Mouse (Mus musculus): ENCODE measurements around the gene Pgpep1. TPM values are rescaled to one million over a fixed set of nuclear protein-coding genes. Genes with fewer than 3 reads are reported as not detected.
A peak's percentile ranks its signal among the peaks of the same experiment; 100 is the strongest.

The Pgpep1 gene
- polyA plus RNA-seq, 1 experiment from 2014 or later, result 268 TPM

DNA sequence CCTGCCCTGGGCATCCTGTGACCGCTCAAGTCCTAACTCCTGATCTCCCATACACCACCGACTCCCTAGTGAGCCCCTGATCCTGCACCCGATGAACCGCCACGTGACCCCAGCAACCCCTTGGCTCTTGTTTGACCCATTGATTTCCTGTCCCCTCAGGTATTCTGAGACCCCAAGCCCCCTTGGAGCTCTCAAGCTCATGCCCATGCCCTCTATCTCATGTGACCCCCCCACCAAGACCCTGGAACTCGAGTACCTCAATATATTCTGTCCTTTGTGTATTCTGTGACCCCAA, 52.6 kb downstream of the Pgpep1 start:
- Histone ChIP-seq H3K4me1 (ENCODE audit: control insufficient read depth, insufficient read depth, low read length) (peaks cover 33% of the 10 kb centered on the region), H3K27ac (ENCODE audit: low read depth, low read length) (0 out of 2 replicates have a peak overlapping the region, but pooled peaks have one; percentile 27), H3K9me3 (ENCODE audit: control insufficient read depth, low read length) (no peaks in the 10 kb centered on the region), H3K4me2 (ENCODE audit: low read depth) (peak overlapping the region; percentile 95), H3K27me3 (ENCODE audit: control insufficient read depth, insufficient read depth, low read length) (no peaks in the 10 kb centered on the region), H3K36me3 (ENCODE audit: control insufficient read depth, insufficient read depth, low read length) (no peaks in the 10 kb centered on the region), H3K9ac (ENCODE audit: low read length) (peak overlapping the region; percentile 76), H3K4me3 (ENCODE audit: low read depth, low read length) (peak overlapping the region; percentile 75)
- ATAC-seq (ENCODE audit: insufficient read depth, low FRiP score, low TSS enrichment) (no peak), DNase-seq (ENCODE audit: low spot score) (no peak)
- WGBS, result 35% methylated on average over 6 of the region's 6 CpGs

DNA sequence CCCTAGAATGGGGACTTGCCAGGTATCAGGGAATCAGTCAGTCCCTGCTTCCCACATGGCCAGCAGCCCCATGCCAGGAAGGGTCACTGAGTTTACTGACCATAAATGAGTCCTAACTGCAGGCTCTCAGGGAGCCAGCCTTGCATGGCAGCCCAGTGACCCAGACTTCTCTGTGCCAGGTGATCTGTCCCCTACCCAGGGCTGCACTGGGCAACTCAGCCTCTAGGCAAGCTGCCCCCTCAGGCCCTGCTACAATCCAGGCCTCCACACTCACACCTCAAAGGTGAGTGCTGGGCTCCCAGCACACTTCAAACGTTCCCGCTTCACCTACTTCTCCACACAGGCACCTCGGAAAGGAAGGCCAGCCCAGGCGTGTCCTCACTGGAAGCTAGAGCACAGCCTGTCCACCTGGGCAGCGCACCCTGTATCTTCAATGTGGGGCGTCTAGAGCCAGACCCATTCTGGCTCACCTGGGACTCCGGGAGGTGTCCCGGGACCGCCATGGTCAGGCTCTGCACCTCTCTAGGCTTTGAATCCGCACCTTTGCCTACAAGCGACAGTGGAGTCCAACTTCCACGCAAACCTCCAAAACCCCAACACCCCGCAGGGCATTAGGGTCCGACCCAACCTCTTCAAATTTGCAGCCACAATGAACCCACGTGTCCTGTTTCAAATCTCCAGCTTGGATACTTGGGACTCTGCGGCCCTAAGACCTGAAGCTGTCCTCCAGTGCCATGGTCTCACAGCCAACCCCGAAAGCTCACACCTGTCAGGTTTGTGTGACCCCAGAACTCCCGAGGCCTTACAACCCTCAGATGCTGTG, 53.2 kb downstream of the Pgpep1 start:
- no peak for ATAC-seq (ENCODE audit: insufficient read depth, low FRiP score, low TSS enrichment)
- H3K4me1 ChIP-seq (ENCODE audit: control insufficient read depth, insufficient read depth, low read length), result peaks cover 33% of the 10 kb centered on the region
- H3K4me2 ChIP-seq (ENCODE audit: low read depth), result peak overlapping the region; percentile 95
- 0 out of 2 replicates have a peak, but pooled peaks cover 2% of the 10 kb centered on the region for H3K36me3 ChIP-seq (ENCODE audit: control insufficient read depth, insufficient read depth, low read length)
- WGBS, result 67% methylated on average over 18 of the region's 18 CpGs
- H3K27me3 ChIP-seq (ENCODE audit: control insufficient read depth, insufficient read depth, low read length), result no peaks in the 10 kb centered on the region
- H3K4me3 ChIP-seq (ENCODE audit: low read depth, low read length), result peak overlapping the region; percentile 75
- 0 out of 2 replicates have a peak, but pooled peaks cover 2% of the 10 kb centered on the region for H3K9me3 ChIP-seq (ENCODE audit: control insufficient read depth, low read length)
- 0 out of 2 replicates have a peak overlapping the region, but pooled peaks have one; percentile 27 for H3K27ac ChIP-seq (ENCODE audit: low read depth, low read length)
- DNase-seq (ENCODE audit: low spot score), result no peak
- H3K9ac ChIP-seq (ENCODE audit: low read length), result peak overlapping the region; percentile 7; the same call in 1 of the 2 replicates

- no peak for ATAC-seq (ENCODE audit: insufficient read depth, low FRiP score, low TSS enrichment)
- H3K36me3 ChIP-seq (ENCODE audit: control insufficient read depth, insufficient read depth, low read length), result 0 out of 2 replicates have a peak, but pooled peaks cover 2% of the 10 kb centered on the region
- 92% methylated on average over 9 of the region's 9 CpGs for WGBS
- peaks cover 32% of the 10 kb centered on the region for H3K4me1 ChIP-seq (ENCODE audit: control insufficient read depth, insufficient read depth, low read length)
- no peak for DNase-seq (ENCODE audit: low spot score)
- H3K9ac ChIP-seq (ENCODE audit: low read length), result no peak overlapping the region
- peak overlapping the region; percentile 95; the same call in 1 of the 2 replicates for H3K4me2 ChIP-seq (ENCODE audit: low read depth)
- H3K27me3 ChIP-seq (ENCODE audit: control insufficient read depth, insufficient read depth, low read length), result no peaks in the 10 kb centered on the region
- H3K4me3 ChIP-seq (ENCODE audit: low read depth, low read length), result no peak overlapping the region
- no peak overlapping the region for H3K27ac ChIP-seq (ENCODE audit: low read depth, low read length)
- H3K9me3 ChIP-seq (ENCODE audit: control insufficient read depth, low read length), result 0 out of 2 replicates have a peak, but pooled peaks cover 2% of the 10 kb centered on the region
Measured at GRCm38 (mm10) chr8:70605871-70606779, 54.1 kb downstream of the Pgpep1 start.

- WGBS, result 86% methylated on average over 7 of the region's 7 CpGs
- Histone ChIP-seq H3K27ac (ENCODE audit: low read depth, low read length) (no peak overlapping the region), H3K27me3 (ENCODE audit: control insufficient read depth, insufficient read depth, low read length) (0 out of 2 replicates have a peak, but pooled peaks cover 3% of the 10 kb centered on the region), H3K4me3 (ENCODE audit: low read depth, low read length) (no peak overlapping the region), H3K9ac (ENCODE audit: low read length) (no peak overlapping the region), H3K9me3 (ENCODE audit: control insufficient read depth, low read length) (0 out of 2 replicates have a peak, but pooled peaks cover 2% of the 10 kb centered on the region), H3K4me2 (ENCODE audit: low read depth) (no peak overlapping the region), H3K36me3 (ENCODE audit: control insufficient read depth, insufficient read depth, low read length) (0 out of 2 replicates have a peak, but pooled peaks cover 2% of the 10 kb centered on the region), H3K4me1 (ENCODE audit: control insufficient read depth, insufficient read depth, low read length) (peaks cover 42% of the 10 kb centered on the region)
- ATAC-seq (ENCODE audit: insufficient read depth, low FRiP score, low TSS enrichment) (no peak), DNase-seq (ENCODE audit: low spot score) (no peak)
Measured at GRCm38 (mm10) chr8:70604558-70604957, 55.6 kb downstream of the Pgpep1 start.

DNA sequence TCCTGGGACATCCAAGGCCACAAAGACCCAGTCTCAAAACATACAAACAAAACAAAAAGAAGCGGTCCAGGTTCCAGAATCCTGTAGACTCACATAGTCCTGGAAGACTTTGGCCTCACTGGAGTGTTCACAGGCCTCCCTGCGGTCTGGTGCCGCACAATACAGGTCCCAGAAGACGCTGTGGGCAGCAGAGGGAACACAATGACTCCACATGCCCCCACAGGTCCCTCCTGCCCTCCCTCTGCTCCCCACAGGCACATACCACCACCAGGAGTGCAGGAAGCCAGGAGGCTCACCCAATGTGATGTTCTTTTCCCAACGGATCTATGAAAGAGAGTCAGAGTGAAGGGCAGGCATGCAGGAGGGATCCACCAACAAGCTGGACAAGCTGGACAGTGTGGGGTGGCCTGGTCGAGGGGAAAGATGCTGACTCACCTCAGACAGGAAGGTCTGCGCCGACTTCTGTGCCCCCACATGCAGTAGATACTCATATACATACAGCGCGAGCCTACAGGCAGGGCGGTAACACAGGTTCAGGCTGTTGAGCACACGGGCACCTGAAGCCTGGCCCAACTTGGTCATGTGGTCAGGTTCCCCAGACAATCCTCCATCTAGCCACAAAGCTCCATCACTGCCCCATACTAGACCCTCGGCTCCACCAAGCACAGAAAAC, 57.9 kb downstream of the Pgpep1 start:
- peaks cover 47% of the 10 kb centered on the region for H3K4me1 ChIP-seq (ENCODE audit: control insufficient read depth, insufficient read depth, low read length)
- H3K4me3 ChIP-seq (ENCODE audit: low read depth, low read length), result no peak overlapping the region
- peaks cover 2% of the 10 kb centered on the region; the same call in 1 of the 2 replicates for H3K36me3 ChIP-seq (ENCODE audit: control insufficient read depth, insufficient read depth, low read length)
- 0 out of 2 replicates have a peak, but pooled peaks cover 7% of the 10 kb centered on the region for H3K27me3 ChIP-seq (ENCODE audit: control insufficient read depth, insufficient read depth, low read length)
- WGBS, result 95% methylated on average over 13 of the region's 13 CpGs
- 0 out of 2 replicates have a peak, but pooled peaks cover 2% of the 10 kb centered on the region for H3K9me3 ChIP-seq (ENCODE audit: control insufficient read depth, low read length)
- H3K4me2 ChIP-seq (ENCODE audit: low read depth), result no peak overlapping the region
- DNase-seq (ENCODE audit: low spot score) (no peak), ATAC-seq (ENCODE audit: insufficient read depth, low FRiP score, low TSS enrichment) (no peak)
- no peak overlapping the region for H3K9ac ChIP-seq (ENCODE audit: low read length)
- H3K27ac ChIP-seq (ENCODE audit: low read depth, low read length), result no peak overlapping the region

DNA sequence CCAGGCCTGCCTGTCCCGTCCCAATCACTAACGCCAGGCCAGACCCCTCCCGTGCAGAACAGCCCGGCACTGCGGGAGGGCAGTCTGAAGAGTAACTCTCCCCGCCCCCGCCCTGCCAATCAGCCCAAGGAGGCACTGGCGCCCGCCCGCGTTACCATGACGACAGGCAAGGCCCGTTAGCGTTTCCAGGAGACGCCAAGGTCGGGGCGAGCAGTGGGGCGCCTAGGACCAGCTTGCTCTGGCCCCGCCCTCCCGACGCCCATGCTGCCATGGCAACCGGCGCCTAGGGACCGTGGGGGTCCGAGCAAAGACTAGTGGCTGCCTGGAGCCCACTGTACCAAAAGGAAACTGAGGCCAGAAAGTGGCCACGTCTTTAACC, 58.9 kb downstream of the Pgpep1 start:
- 0 out of 2 replicates have a peak, but pooled peaks cover 7% of the 10 kb centered on the region for H3K27me3 ChIP-seq (ENCODE audit: control insufficient read depth, insufficient read depth, low read length)
- H3K27ac ChIP-seq (ENCODE audit: low read depth, low read length), result peak overlapping the region; percentile 90
- H3K36me3 ChIP-seq (ENCODE audit: control insufficient read depth, insufficient read depth, low read length), result peaks cover 4% of the 10 kb centered on the region
- H3K4me2 ChIP-seq (ENCODE audit: low read depth), result peak overlapping the region; percentile 44
- no peak overlapping the region for H3K9ac ChIP-seq (ENCODE audit: low read length)
- peak; percentile 65 for ATAC-seq (ENCODE audit: insufficient read depth, low FRiP score, low TSS enrichment)
- peak; percentile 95 for DNase-seq (ENCODE audit: low spot score)
- H3K9me3 ChIP-seq (ENCODE audit: control insufficient read depth, low read length), result 0 out of 2 replicates have a peak, but pooled peaks cover 2% of the 10 kb centered on the region
- H3K4me3 ChIP-seq (ENCODE audit: low read depth, low read length), result no peak overlapping the region
- H3K4me1 ChIP-seq (ENCODE audit: control insufficient read depth, insufficient read depth, low read length), result peaks cover 44% of the 10 kb centered on the region
- WGBS, result under 1% methylated on average over 25 of the region's 26 CpGs

GRCm38 (mm10) chr8:70600473-70601270, 59.5 kb downstream of the Pgpep1 start:
- H3K4me2 ChIP-seq (ENCODE audit: low read depth), result peak overlapping the region; percentile 44
- 0 out of 2 replicates have a peak, but pooled peaks have one; percentile 3 for ATAC-seq (ENCODE audit: insufficient read depth, low FRiP score, low TSS enrichment)
- H3K36me3 ChIP-seq (ENCODE audit: control insufficient read depth, insufficient read depth, low read length), result peaks cover 7% of the 10 kb centered on the region
- 11% methylated on average over 10 of the region's 10 CpGs for WGBS
- peak overlapping the region; percentile 45 for H3K9ac ChIP-seq (ENCODE audit: low read length)
- DNase-seq (ENCODE audit: low spot score), result peak; percentile 49
- peaks cover 44% of the 10 kb centered on the region for H3K4me1 ChIP-seq (ENCODE audit: control insufficient read depth, insufficient read depth, low read length)
- H3K9me3 ChIP-seq (ENCODE audit: control insufficient read depth, low read length), result 0 out of 2 replicates have a peak, but pooled peaks cover 2% of the 10 kb centered on the region
- H3K27ac ChIP-seq (ENCODE audit: low read depth, low read length), result peak overlapping the region; percentile 90
- H3K27me3 ChIP-seq (ENCODE audit: control insufficient read depth, insufficient read depth, low read length), result 0 out of 2 replicates have a peak, but pooled peaks cover 7% of the 10 kb centered on the region
- H3K4me3 ChIP-seq (ENCODE audit: low read depth, low read length), result no peak overlapping the region
